Mouse (Mus musculus): ENCODE data around the gene Adgrl2. TPM values are rescaled to one million over a fixed set of nuclear protein-coding genes. Genes with fewer than 3 reads are reported as not detected.

Adgrl2 gene
- polyA plus RNA-seq, 1 experiment from 2014 or later = 81.2 TPM

DNA sequence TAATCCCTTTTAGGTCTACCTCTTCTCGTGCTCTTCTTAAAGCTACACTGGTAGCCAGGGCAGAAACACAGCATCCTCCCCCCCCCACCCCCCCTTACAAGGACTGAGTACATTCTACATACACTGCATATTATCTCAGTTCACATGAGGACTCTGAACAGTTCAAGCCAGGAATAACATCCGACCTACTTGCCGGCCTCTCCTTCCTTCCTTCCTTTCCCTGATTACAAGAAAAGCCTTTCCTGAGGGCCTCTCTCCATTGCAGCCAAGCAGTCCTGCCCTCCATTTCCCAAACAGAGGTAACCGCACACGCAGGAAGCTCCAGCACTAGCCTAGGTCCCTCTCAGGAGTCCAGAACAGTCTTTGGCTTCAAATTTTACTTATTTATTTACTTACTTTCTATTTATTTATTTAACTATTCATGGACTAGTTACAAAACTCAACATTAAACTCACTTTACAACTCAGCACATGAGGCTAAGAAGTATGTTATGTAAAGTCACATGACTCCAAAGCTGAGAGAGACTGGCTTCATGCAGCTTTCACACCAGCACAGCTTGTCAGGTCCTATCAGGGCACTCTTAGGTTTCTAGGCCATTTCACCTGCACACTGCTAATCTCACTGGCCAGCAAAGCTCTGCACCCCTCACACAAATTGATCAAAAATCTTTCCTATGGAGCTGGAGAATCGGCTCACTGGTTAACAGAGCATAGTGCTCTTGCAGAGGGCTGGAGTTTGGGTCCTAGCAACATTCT lies 83.2 kb downstream of the Adgrl2 start:
- no peaks in the 10 kb centered on the region for H3K9me3 ChIP-seq (replicated peaks)
- peaks cover 10% of the 10 kb centered on the region for H3K36me3 ChIP-seq
- H3K4me1 ChIP-seq = peaks cover 8% of the 10 kb centered on the region
- WGBS = 76% methylated on average over 6 of the region's 6 CpGs
- H3K4me3 ChIP-seq = no peak overlapping the region
- H3K27me3 ChIP-seq (ENCODE audit: low read depth, poor library complexity, severe bottlenecking) = no peaks in the 10 kb centered on the region
- DNase-seq (ENCODE audit: low spot score) = no peak
- H3K27ac ChIP-seq = no peak overlapping the region

DNA sequence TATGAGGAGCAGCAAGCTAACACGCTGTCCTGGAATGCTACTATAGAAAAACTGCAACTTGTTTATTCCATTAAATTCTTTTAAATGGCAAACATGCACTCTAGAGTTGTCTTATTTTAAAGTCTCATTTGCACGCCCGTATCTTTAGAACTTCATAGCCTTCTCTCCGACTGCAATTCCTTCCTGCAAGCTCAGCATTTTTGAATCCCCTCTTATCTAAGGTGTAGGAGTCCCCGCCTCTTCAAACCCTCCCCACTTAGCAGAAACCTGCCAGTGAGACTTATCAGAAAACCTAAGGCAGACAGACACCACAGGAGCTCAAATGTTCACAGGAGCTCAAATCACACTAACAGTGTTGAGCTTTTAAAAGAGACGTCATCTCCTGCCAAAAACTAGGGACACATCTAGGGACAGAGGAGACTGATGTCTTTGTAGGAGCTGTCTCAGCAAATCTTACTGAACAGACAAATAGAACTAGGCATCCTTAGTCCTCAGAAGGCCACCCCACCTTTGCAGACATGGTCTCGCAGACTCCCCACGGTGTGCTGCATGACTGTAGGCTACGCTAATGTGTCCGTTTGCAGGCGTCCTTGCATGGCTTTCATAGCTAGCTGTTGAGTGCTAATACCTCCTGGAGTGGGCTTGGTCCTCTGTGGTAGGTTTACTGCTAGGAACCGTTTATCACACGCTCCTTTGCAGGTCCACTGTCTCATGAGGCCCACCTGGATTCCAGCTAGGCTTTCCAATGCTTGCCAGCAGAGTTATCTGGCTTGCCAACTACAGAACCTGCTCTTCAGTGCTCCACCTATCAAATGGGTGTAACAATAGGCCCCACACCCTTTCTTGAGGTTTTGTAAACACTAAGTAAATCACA lies 84.2 kb downstream of the Adgrl2 start:
- no peak overlapping the region for H3K4me3 ChIP-seq
- H3K27me3 ChIP-seq (ENCODE audit: low read depth, poor library complexity, severe bottlenecking) = no peaks in the 10 kb centered on the region
- 79% methylated on average over 13 of the region's 13 CpGs for WGBS
- H3K36me3 ChIP-seq = peaks cover 10% of the 10 kb centered on the region
- DNase-seq (ENCODE audit: low spot score) = no peak
- H3K9me3 ChIP-seq (replicated peaks) = no peaks in the 10 kb centered on the region
- peaks cover 17% of the 10 kb centered on the region for H3K4me1 ChIP-seq
- no peak overlapping the region for H3K27ac ChIP-seq

GRCm38 (mm10) chr3:148905435-148905834 lies 84.9 kb downstream of the Adgrl2 start:
- 85% methylated on average over 7 of the region's 7 CpGs for WGBS
- H3K9me3 ChIP-seq (replicated peaks) = no peaks in the 10 kb centered on the region

GRCm38 (mm10) chr3:148899857-148900256 lies 90.5 kb downstream of the Adgrl2 start:
- H3K4me1 ChIP-seq = peaks cover 62% of the 10 kb centered on the region
- no peak for DNase-seq (ENCODE audit: low spot score)
- no peak overlapping the region for H3K27ac ChIP-seq
- no peaks in the 10 kb centered on the region for H3K27me3 ChIP-seq (ENCODE audit: low read depth, poor library complexity, severe bottlenecking)
- H3K4me3 ChIP-seq = no peak overlapping the region
- no peaks in the 10 kb centered on the region for H3K9me3 ChIP-seq (replicated peaks)
- 29% methylated on average over 6 of the region's 6 CpGs for WGBS
- H3K36me3 ChIP-seq = peaks cover 10% of the 10 kb centered on the region

More at GRCm38 (mm10) chr3:148905435-148905834, 84.9 kb downstream of the Adgrl2 start:
- Histone ChIP-seq H3K27me3 (ENCODE audit: low read depth, poor library complexity, severe bottlenecking) (no peaks in the 10 kb centered on the region), H3K27ac (no peak overlapping the region), H3K4me1 (peaks cover 24% of the 10 kb centered on the region), H3K36me3 (peaks cover 10% of the 10 kb centered on the region), H3K4me3 (no peak overlapping the region)
- no peak for DNase-seq (ENCODE audit: low spot score)

- Histone ChIP-seq H3K4me1 (peaks cover 66% of the 10 kb centered on the region), H3K36me3 (peaks cover 12% of the 10 kb centered on the region), H3K27ac (no peak overlapping the region), H3K27me3 (ENCODE audit: low read depth, poor library complexity, severe bottlenecking) (no peaks in the 10 kb centered on the region), H3K4me3 (no peak overlapping the region), H3K9me3 (replicated peaks) (no peaks in the 10 kb centered on the region)
- WGBS = 36% methylated on average over 6 of the region's 6 CpGs
- no peak for DNase-seq (ENCODE audit: low spot score)
Observed at GRCm38 (mm10) chr3:148899416-148899815, 90.9 kb downstream of the Adgrl2 start.

- Histone ChIP-seq H3K4me1 (peaks cover 68% of the 10 kb centered on the region), H3K9me3 (replicated peaks) (no peaks in the 10 kb centered on the region), H3K27ac (no peak overlapping the region), H3K36me3 (peaks cover 14% of the 10 kb centered on the region), H3K4me3 (no peak overlapping the region), H3K27me3 (ENCODE audit: low read depth, poor library complexity, severe bottlenecking) (no peaks in the 10 kb centered on the region)
- no peak for DNase-seq (ENCODE audit: low spot score)
- WGBS = 56% methylated on average over 8 of the region's 8 CpGs
Observed at GRCm38 (mm10) chr3:148898535-148899250, 91.7 kb downstream of the Adgrl2 start.

DNA sequence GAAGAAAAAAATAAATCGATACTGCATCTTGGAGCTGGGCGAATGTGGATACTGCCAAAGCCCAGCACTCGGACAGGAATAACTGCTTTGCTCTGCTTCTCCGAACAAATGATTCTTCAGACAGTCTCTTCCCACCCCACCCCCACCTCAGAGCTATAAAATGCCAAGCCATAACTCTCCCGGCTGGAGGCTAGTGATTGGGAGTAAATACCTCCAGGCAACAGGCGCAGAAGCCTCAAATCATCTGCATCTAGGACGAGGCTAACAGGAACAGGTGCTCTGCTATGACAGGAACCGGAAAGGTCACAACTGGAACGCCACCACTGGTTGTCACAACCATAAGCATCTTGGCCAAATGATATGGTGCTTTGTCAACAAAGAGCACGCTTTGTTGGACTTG lies 94.1 kb downstream of the Adgrl2 start:
- Histone ChIP-seq H3K4me1 (peaks cover 60% of the 10 kb centered on the region), H3K27ac (no peak overlapping the region), H3K27me3 (ENCODE audit: low read depth, poor library complexity, severe bottlenecking) (no peaks in the 10 kb centered on the region), H3K4me3 (no peak overlapping the region), H3K9me3 (replicated peaks) (no peaks in the 10 kb centered on the region), H3K36me3 (peaks cover 14% of the 10 kb centered on the region)
- DNase-seq (ENCODE audit: low spot score) = peak; percentile 26
- 58% methylated on average over 10 of the region's 10 CpGs for WGBS

DNA sequence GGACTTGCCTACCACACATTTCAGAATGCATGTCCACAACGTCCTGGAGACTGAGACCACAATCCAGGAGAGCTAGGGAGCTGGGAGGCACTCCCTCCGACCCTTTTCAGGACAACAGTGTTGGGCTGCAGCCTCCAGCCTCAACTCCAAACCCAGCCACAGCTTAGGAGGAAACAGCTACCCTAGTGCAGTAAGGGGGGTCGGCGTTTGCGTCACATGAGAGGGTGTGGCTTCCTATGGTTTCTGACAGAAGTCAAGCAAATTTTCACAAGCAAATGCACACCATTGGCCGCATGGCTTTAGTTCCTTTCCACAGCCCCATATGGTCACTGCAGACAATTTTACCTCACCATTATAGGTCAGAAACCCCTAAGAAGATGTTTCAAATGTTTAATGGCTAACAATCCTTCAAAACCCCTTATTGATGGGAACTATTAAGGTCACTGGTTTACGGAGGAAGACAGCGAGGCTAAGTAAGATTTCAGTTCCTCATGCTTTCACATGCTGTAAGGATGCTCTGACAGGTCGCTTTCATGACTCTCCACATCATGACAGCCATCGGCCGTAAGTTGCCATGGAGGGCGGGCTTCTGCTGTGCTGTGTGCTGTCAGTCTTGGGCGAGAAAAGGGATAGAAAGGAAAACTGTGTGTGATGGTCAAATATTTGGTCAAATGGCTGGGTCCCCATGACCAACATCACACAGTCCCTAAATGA lies 94.8 kb downstream of the Adgrl2 start:
- peak overlapping the region; percentile 30; the same call in 1 of the 2 replicates for H3K27ac ChIP-seq
- no peak overlapping the region for H3K4me3 ChIP-seq
- no peaks in the 10 kb centered on the region for H3K27me3 ChIP-seq (ENCODE audit: low read depth, poor library complexity, severe bottlenecking)
- peak; percentile 18 for DNase-seq (ENCODE audit: low spot score)
- H3K36me3 ChIP-seq = peaks cover 19% of the 10 kb centered on the region
- H3K4me1 ChIP-seq = peaks cover 53% of the 10 kb centered on the region
- no peaks in the 10 kb centered on the region for H3K9me3 ChIP-seq (replicated peaks)
- 78% methylated on average over 13 of the region's 13 CpGs for WGBS

- DNase-seq (ENCODE audit: low spot score) = peak; percentile 22
- Histone ChIP-seq H3K4me3 (no peak overlapping the region), H3K36me3 (peaks cover 25% of the 10 kb centered on the region), H3K4me1 (peaks cover 46% of the 10 kb centered on the region), H3K9me3 (replicated peaks) (no peaks in the 10 kb centered on the region), H3K27me3 (ENCODE audit: low read depth, poor library complexity, severe bottlenecking) (no peaks in the 10 kb centered on the region), H3K27ac (peak overlapping the region; percentile 30; the same call in 1 of the 2 replicates)
- WGBS = 90% methylated on average over 8 of the region's 8 CpGs
Observed at GRCm38 (mm10) chr3:148894867-148895266, 95.5 kb downstream of the Adgrl2 start.

DNA sequence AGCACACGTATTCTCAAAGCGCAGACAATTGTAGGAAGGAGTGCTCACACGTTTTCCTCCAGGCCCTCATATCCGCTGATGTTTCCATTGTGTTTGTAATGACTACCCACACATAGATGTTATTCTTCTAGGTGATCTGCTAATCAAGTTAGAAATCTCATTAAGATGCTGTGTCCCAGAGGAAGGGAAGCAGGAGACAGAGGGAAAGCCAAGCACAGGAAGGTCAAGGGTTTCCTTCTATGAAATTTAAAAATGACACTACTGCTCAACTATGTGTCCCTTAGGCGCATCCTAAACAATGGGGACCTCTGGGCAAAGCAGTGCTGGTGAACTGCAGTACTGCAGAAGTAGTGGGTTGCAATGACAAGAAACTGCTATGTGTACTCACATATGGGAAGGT lies 102.5 kb downstream of the Adgrl2 start:
- Histone ChIP-seq H3K9me3 (replicated peaks) (no peaks in the 10 kb centered on the region), H3K27ac (no peak overlapping the region), H3K36me3 (peaks cover 49% of the 10 kb centered on the region), H3K4me3 (no peak overlapping the region), H3K4me1 (no peaks in the 10 kb centered on the region; the same call in 1 of the 2 replicates), H3K27me3 (ENCODE audit: low read depth, poor library complexity, severe bottlenecking) (no peaks in the 10 kb centered on the region)
- WGBS = 91% methylated on average over 5 of the region's 5 CpGs
- DNase-seq (ENCODE audit: low spot score) = no peak

DNA sequence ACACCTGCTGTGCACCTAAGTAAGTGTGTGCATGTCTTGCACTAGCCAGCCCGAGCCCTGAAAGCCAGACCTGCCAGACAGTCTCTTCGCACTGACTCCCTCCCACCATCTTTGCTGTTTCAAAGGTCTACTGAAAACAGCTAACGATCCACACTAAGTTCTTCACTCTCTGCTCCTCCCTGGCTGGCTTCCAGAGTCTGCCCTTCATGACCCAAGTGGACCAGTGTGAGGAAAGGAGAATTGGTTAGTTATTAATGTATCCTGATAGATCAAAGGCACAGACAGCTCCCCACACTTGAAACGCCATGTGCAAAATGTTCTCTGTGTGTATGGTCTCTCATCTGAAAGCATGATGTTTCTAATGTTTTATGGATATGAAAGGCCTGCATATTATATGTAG lies 103.4 kb downstream of the Adgrl2 start:
- Histone ChIP-seq H3K36me3 (peaks cover 51% of the 10 kb centered on the region), H3K9me3 (replicated peaks) (no peaks in the 10 kb centered on the region), H3K27ac (no peak overlapping the region), H3K4me1 (no peaks in the 10 kb centered on the region; the same call in 1 of the 2 replicates), H3K4me3 (no peak overlapping the region), H3K27me3 (ENCODE audit: low read depth, poor library complexity, severe bottlenecking) (no peaks in the 10 kb centered on the region)
- no peak for DNase-seq (ENCODE audit: low spot score)
- WGBS = 87% methylated on average over 4 of the region's 4 CpGs

- Histone ChIP-seq H3K4me3 (no peak overlapping the region), H3K36me3 (peaks cover 53% of the 10 kb centered on the region), H3K9me3 (replicated peaks) (no peaks in the 10 kb centered on the region), H3K27ac (no peak overlapping the region), H3K4me1 (no peaks in the 10 kb centered on the region; the same call in 1 of the 2 replicates), H3K27me3 (ENCODE audit: low read depth, poor library complexity, severe bottlenecking) (no peaks in the 10 kb centered on the region)
- DNase-seq (ENCODE audit: low spot score) = no peak
- WGBS = 91% methylated on average over 8 of the region's 8 CpGs
Observed at GRCm38 (mm10) chr3:148885980-148886668, 104.2 kb downstream of the Adgrl2 start.
